Mouse (Mus musculus): ENCODE data around the gene Tuba1a.
A peak's percentile ranks its signal among the peaks of the same experiment; 100 is the strongest.

The Tuba1a gene

DNA sequence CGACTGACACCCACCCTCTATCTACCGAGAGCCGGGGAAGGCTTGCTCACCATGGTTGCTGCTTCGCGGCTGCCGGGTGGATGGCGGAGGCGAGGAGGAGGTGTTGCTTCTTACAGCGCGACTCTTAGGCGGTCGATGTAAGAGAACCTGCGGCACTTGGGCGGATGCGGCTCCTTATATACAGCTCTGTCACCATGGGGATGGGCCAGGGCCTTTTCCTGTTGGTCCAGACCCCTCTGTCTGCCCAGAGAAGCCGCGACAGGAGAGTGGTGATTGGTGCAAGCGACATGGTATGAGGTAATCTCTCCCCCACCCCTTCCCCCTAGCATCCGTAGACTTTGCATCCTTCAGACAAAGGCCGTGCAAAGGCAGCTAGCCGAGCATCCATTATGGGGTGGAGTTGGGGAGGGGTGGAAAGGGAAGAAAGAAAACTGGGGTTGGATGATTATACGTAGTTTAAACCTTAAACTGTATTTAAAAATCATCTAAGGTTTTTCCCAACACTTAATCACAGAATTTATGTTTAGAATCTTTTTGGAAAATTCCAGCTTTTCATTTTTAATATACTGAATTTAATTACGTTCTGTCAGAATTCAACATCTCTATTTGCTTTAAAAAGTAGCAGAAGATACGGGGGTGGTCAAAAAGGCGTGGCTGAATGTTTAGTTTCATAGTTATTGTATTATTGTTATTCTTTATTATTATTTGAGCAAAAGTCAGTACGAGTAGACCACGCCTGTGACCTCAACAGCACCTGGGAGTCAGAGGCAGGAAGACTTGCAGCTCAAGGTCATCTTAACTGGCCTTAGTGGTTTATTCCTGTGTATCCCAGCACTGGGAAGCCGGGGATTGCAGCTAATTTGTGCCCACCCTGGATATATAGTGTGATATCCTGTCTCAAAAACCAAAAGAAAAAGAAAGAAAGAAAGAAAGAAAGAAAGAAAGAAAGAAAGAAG, at the start of gene Tuba1a, which contains the start of gene Gm49450:
Gene Tuba1a (minus strand): TSS at position 303 of the 956 bp plus-strand sequence.
Gene Gm49450 (minus strand): TSS at position 151 of the 956 bp plus-strand sequence.
- peak; percentile 98 for ATAC-seq (ENCODE audit: insufficient number of reproducible peaks, low FRiP score, low TSS enrichment)

DNA sequence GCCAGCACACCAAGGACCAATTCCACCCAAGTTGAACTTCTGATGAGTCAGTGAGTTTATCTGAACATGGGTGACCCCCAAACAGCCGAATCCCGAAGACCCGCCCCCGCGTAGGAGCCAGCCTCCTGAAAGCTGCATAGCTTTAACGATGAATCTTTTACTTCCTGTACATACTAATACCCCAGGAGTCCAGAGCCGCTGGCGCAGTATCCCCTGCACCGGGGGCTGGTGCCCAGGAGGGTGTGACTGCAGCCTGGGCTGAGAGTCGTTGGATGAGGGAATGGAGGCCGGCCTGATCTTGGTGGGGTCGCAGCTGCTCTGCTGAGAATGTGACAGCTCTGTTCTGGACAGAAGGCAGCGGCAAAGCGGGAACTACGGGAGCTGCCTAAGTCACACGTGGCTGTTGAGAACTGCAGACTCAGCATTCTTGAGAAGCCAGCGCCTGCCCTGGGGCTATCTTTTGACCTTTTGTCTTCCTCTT, 48.0 kb upstream of the Tuba1a start:
- ATAC-seq (ENCODE audit: insufficient number of reproducible peaks, low FRiP score, low TSS enrichment) = no peak

GRCm38 (mm10) chr15:99000535-99001283, 47.2 kb upstream of the Tuba1a start:
- no peak for ATAC-seq (ENCODE audit: insufficient number of reproducible peaks, low FRiP score, low TSS enrichment)

DNA sequence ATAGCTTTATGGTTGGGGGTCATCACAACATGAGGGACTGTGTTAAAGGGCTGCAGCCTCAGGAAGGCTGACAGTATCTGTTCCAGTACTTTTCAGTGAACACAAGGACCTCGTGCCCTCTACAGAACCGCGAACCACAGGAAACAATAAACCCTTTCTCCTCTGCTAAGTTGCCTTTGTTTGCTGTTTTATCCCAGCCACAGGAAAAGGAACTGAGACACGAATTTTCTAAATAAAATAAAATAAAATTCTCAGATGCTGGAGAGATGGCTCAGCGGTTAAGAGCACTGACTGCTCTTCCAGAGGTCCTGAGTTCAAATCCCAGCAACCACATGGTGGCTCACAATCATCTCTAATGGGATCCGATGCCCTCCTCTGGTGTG, 45.3 kb upstream of the Tuba1a start:
- ATAC-seq (ENCODE audit: insufficient number of reproducible peaks, low FRiP score, low TSS enrichment) = no peak

- ATAC-seq (ENCODE audit: insufficient number of reproducible peaks, low FRiP score, low TSS enrichment) = no peak
These were observed 44.7 kb upstream of the Tuba1a start for GRCm38 (mm10) chr15:98997938-98998774.

GRCm38 (mm10) chr15:98996840-98997239, 43.3 kb upstream of the Tuba1a start:
- no peak for ATAC-seq (ENCODE audit: insufficient number of reproducible peaks, low FRiP score, low TSS enrichment)

GRCm38 (mm10) chr15:98994957-98995520, 41.5 kb upstream of the Tuba1a start:
- ATAC-seq (ENCODE audit: insufficient number of reproducible peaks, low FRiP score, low TSS enrichment) = no peak

- ATAC-seq (ENCODE audit: insufficient number of reproducible peaks, low FRiP score, low TSS enrichment) = no peak
These were observed 40.4 kb upstream of the Tuba1a start for GRCm38 (mm10) chr15:98993865-98994264.

- ATAC-seq (ENCODE audit: insufficient number of reproducible peaks, low FRiP score, low TSS enrichment) = peak; percentile 76
These were observed 39.7 kb upstream of the Tuba1a start for GRCm38 (mm10) chr15:98993093-98993793.

DNA sequence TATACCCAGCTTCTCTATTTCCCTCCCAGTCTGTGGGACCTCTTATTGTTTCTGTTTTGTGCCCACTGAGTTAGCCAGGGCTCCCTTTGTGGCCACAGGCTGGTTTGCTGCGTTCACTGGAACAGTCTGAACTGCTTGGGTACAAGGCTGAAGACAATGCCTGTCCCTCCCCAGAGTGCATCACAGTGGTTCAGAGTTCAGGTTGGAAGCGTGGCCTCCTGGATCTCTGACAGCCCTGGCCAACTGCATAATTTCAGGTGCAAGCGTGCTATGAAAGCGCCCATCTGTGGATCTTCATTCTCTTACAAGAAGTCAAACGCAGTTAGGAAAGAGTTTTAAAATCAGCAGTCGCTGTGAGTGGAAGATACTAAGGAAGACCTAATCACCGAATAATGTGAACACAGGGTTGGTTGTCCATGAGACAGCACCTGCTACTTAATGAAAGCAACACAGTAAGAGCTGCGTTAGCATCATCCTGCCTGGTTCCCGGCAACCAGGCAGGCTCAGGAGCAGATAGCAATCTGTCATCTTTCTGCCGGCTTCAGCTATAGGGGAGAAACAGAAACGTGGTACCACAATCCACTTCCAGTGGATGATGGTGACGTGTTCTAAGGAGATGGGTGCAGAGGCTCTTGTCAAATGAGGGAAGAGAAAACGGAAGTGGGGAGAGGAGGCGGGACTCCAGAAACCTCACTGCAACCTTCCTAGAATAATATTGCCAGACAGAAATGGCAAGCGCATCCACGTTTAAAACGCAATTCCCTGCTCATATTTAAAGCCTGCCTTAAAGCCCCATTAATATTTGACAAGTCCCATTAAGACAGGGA, 38.8 kb upstream of the Tuba1a start:
- peak; percentile 51; the same call in 1 of the 2 replicates for ATAC-seq (ENCODE audit: insufficient number of reproducible peaks, low FRiP score, low TSS enrichment)

- no peak for ATAC-seq (ENCODE audit: insufficient number of reproducible peaks, low FRiP score, low TSS enrichment)
These were observed 38.1 kb upstream of the Tuba1a start for GRCm38 (mm10) chr15:98991540-98992050.

DNA sequence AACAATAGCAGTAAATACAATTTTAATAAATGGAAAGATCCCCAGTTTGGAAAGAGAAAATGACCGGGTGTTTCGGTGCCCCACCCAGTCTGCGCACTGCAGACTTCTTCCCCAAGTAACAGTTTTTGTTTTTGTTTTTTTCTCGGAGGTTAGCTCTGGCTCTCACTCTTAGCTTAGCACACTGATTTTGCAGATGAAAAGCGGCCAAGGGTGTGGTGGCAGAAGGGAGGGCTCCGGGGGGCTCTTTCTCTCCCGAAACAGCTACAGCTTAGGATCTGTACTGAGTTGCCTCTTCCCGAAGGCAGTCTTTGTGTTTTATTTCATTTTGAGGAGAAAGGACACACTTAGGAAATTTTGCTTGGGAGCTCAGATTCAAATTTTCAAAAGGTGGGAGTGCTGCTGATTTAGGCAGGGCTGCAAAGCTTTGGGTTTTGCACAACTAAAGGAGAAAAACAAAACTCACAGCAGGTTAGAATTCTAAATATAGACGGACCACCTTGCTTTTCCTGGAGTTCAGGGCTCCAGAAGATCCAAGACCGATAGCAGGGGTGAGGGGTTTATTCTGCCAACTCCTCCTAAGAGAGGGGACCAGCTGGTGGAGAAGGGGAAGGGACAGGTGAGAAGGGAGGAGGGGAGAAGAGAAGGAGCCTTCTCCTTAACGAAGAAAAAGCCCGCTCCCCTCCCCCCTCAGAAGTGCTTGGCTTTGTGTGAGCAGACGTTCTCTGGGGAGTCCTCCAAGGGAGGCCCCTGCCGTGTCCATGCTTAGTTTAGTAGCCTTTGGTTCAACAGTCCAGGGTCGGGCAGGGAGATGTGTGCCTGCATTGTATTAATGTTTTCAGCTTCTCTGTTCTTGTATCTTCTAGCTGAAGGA, 37.4 kb upstream of the Tuba1a start:
- ATAC-seq (ENCODE audit: insufficient number of reproducible peaks, low FRiP score, low TSS enrichment) = no peak

DNA sequence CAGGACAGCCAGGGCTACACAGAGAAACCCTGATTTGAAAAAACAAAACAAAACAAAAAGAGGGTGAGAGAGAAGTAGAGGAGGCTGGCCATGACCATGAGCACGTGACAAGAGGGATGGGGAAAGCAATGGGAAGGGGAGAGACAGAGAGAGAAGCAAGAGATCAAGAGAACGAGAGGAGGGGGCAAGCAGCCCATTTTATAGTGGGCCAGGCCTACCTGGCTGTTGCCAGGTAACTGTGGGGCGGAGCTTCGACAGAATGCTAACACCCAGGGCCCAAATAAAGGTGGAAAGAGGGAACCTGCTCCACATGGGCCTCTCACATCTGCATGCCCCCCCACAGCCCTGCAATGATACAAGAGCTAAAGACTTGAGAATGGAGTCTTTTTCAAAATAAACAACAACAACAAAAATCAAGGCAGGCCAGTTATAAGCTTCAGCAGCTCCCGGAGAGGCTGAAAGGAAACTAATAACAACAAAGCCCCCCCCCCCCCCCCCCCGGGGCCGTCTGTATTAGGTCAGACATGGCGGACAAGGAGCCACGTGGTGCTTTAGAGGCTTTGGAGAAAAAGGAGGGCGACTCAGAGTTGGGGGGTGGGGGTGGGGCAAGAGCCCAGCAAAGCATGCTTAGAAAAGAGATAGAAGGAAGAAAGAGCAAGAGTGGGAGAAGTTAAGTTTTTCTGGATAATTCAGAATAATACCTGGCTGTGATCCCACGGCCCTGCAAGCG, 36.4 kb upstream of the Tuba1a start:
- ATAC-seq (ENCODE audit: insufficient number of reproducible peaks, low FRiP score, low TSS enrichment) = no peak

GRCm38 (mm10) chr15:98988787-98989186, 35.3 kb upstream of the Tuba1a start:
- ATAC-seq (ENCODE audit: insufficient number of reproducible peaks, low FRiP score, low TSS enrichment) = no peak

DNA sequence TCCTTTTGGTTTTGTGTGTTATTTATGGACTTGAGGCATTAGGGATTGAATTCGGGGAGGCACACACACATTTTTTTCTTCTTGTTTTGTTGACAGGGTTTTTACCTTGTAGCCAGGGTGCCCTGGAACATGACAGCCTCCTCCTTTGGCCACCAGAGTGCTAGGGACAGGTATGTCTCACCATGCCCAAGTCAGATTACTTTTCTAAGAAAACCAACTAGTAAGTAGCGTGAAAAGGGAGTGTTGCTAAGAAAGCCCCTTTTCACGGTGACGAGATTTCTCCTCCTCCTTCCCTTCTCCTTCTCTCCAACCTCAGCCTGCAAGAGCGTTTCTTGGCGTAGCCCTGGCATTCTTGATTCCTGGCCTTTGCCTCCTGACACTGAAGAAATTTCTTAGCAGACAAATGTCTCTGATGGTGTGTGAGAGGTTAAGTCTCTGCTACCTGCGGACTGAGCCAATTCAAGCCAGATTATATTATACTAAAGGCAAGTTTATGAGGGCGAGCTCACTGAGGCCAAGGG, 34.2 kb upstream of the Tuba1a start:
- ATAC-seq (ENCODE audit: insufficient number of reproducible peaks, low FRiP score, low TSS enrichment) = no peak

GRCm38 (mm10) chr15:98987077-98987630, 33.7 kb upstream of the Tuba1a start:
- ATAC-seq (ENCODE audit: insufficient number of reproducible peaks, low FRiP score, low TSS enrichment) = no peak

All from cerebellum, adult (tissue).